Mouse (Mus musculus): ENCODE measurements at regions not wholly inside any gene's neighbourhood (a gene's known extent, or its start where the extent isn't known, plus 50 kb on each side); places are given as distances from the start of the nearest gene placed in this dataset.

DNA sequence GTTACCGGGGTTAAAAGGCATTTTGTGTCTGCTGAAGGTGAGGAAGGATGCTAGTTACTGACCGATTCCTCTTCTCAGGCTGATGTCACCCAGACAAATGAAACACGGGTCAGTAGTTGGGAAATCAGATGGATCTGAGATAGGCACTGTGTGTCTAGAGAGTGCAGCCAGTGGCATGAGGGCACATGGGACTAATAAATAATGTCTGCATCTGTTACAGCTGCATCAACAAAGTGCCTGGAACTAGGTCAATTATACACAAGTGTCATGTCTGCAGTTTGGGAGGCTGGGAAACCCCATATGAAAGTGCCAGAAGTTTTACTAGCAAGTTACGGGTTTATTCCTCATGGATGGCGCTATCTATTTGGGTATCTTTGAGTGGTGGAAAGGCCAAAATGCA, 68.8 kb downstream of the Cxcl12 start:
- H3K9me3 ChIP-seq (replicated peaks), result no peaks in the 10 kb centered on the region
- H3K4me2 ChIP-seq (replicated peaks), result no peak overlapping the region
- no peaks in the 10 kb centered on the region for H3K36me3 ChIP-seq
- 86% methylated on average over 5 of the region's 5 CpGs for WGBS
- no peaks in the 10 kb centered on the region for H3K27me3 ChIP-seq
- no peak overlapping the region for H3K4me3 ChIP-seq
- H3K9ac ChIP-seq, result no peak overlapping the region
- no peak for ATAC-seq (ENCODE audit: low FRiP score)
- no peaks in the 10 kb centered on the region for H3K4me1 ChIP-seq
- H3K27ac ChIP-seq, result no peak overlapping the region

DNA sequence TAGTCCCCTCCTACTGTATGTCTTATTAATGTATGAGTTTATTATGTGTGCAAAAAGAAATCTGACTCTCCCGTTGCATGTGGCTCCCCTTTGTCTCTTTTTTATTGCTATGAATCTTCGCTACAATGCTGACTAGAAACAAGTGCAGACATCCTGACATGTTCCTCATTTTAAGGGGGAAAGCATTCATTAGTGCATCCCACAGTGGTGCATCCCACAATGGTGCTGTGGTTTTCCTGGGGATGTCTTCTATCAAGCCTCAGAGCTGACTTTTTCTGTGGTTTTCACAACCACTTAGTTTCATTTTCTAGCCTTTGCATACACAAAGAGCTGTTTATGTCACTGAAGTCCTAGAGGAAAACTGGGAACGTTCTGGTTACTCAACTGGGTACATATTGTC, 72.9 kb downstream of the Cxcl12 start:
- H3K4me2 ChIP-seq (replicated peaks), result no peak overlapping the region
- no peaks in the 10 kb centered on the region for H3K36me3 ChIP-seq
- H3K4me3 ChIP-seq, result no peak overlapping the region
- no peaks in the 10 kb centered on the region for H3K4me1 ChIP-seq
- WGBS, result 80% methylated on average over 3 of the region's 3 CpGs
- ATAC-seq (ENCODE audit: low FRiP score), result no peak
- no peak overlapping the region for H3K9ac ChIP-seq
- H3K9me3 ChIP-seq (replicated peaks), result no peaks in the 10 kb centered on the region
- no peak overlapping the region for H3K27ac ChIP-seq
- H3K27me3 ChIP-seq, result no peaks in the 10 kb centered on the region

DNA sequence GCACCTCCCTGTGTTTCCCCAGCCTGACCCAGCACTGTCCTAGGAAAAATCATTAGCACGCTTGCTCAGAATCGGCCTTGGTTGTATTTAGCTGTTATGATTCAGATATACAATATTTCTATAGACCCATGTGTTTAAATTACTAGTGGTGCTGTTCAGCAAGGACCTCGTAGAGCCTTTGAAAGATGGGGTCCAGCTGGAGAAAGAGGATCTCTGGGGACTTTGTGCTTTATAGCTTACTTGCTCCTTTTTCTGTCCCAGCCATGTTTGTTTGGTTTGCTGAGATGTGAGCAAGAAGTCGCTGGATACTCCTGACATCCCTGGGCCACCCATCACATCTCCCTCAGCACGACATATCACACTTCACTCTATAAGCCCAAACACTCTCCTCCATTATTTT, 77.1 kb downstream of the Cxcl12 start:
- no peak for ATAC-seq (ENCODE audit: low FRiP score)
- no peak overlapping the region for H3K27ac ChIP-seq
- H3K36me3 ChIP-seq, result no peaks in the 10 kb centered on the region
- peaks cover 6% of the 10 kb centered on the region; the same call in 1 of the 2 replicates for H3K4me1 ChIP-seq
- H3K4me2 ChIP-seq (replicated peaks), result no peak overlapping the region
- no peaks in the 10 kb centered on the region for H3K27me3 ChIP-seq
- no peak overlapping the region for H3K9ac ChIP-seq
- H3K9me3 ChIP-seq (replicated peaks), result no peaks in the 10 kb centered on the region
- no peak overlapping the region for H3K4me3 ChIP-seq
- 88% methylated on average over 5 of the region's 5 CpGs for WGBS

DNA sequence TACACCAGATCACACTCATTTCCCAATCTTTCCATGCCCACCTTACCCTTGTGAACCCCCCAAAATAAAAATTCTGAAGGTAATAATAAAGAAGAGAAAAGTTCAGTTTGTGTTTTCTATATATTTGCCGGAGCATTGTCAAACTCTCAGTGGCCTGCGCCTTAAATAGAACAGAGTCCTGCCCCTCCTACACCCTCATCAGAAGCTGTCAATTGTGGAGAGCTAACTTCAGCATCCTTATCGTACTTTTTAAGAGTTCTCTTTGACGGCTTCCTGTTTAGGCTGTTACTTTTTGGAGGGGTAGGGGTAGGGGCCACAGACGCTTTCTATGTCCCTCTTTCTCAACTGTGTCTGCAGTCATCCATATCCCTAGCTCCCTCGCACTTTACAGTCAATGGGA, 77.5 kb downstream of the Cxcl12 start:
- ATAC-seq (ENCODE audit: low FRiP score), result no peak
- Histone ChIP-seq H3K9ac (no peak overlapping the region), H3K27me3 (no peaks in the 10 kb centered on the region), H3K27ac (no peak overlapping the region), H3K4me2 (replicated peaks) (no peak overlapping the region), H3K9me3 (replicated peaks) (no peaks in the 10 kb centered on the region), H3K36me3 (no peaks in the 10 kb centered on the region), H3K4me1 (peaks cover 8% of the 10 kb centered on the region; the same call in 1 of the 2 replicates), H3K4me3 (no peak overlapping the region)
- 88% methylated on average over 6 of the region's 6 CpGs for WGBS

DNA sequence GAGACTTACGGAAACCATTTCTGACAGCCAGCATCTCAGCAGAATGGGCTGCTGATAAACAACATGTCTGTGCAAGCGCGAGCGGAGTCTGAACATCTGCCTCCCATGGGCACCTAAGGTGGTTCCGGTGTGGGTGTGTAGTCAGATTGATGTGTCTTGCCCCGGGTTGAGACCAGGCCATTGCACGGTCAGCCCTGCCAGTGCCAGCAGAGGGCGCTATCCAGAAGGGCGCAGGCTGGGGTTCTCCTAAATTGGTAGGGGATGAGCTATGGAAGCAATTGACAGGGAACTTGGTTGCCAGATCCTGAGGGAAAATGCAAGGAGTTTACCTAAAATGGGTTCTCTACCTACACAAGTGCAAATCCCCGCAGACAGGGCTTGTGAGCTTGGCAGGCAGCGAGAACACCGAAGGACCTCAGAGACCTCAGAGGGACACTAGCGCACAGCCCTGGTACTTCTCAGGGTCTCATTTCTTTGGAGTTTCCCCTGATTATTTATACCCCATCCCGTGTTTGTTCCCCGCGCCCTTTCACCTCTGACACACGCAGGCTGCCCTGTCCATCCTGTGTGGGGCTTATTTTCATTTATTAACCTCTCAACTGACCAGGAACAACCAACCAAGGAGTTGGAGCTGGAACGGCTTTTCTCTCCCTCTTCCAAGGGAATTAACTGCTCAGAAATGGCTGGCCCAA, 81.0 kb downstream of the Cxcl12 start:
- Histone ChIP-seq H3K9me3 (replicated peaks) (no peaks in the 10 kb centered on the region), H3K27ac (no peak overlapping the region), H3K27me3 (no peaks in the 10 kb centered on the region), H3K4me2 (replicated peaks) (no peak overlapping the region), H3K36me3 (no peaks in the 10 kb centered on the region), H3K4me3 (no peak overlapping the region), H3K4me1 (peaks cover 13% of the 10 kb centered on the region; the same call in 1 of the 2 replicates), H3K9ac (no peak overlapping the region)
- no peak for ATAC-seq (ENCODE audit: low FRiP score)
- WGBS, result 81% methylated on average over 18 of the region's 18 CpGs

DNA sequence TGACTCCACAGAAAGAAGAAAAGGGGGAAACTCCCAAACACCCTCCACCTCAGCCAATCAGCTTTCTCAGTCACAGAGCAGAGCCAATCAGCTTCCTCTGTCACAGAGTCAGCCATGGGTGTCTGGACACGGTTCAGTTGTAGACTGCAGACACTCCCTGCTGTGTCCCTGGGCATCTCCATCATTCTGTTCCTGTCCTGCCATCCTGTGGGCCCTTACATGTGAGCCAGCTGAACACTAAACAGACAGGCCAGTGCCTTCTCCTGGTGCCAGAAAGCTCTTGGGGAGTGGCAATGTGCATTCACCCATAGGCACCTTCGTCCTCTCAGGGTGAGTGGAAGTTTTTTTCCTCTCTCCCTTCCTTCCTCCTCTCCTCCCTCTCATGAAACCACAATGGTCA, 81.7 kb downstream of the Cxcl12 start:
- H3K4me3 ChIP-seq, result no peak overlapping the region
- H3K27ac ChIP-seq, result no peak overlapping the region
- H3K4me1 ChIP-seq, result peaks cover 13% of the 10 kb centered on the region; the same call in 1 of the 2 replicates
- no peak overlapping the region for H3K4me2 ChIP-seq (replicated peaks)
- 43% methylated on average over 2 of the region's 2 CpGs for WGBS
- no peak overlapping the region for H3K9ac ChIP-seq
- H3K27me3 ChIP-seq, result no peaks in the 10 kb centered on the region
- ATAC-seq (ENCODE audit: low FRiP score), result no peak
- no peaks in the 10 kb centered on the region for H3K9me3 ChIP-seq (replicated peaks)
- H3K36me3 ChIP-seq, result no peaks in the 10 kb centered on the region

DNA sequence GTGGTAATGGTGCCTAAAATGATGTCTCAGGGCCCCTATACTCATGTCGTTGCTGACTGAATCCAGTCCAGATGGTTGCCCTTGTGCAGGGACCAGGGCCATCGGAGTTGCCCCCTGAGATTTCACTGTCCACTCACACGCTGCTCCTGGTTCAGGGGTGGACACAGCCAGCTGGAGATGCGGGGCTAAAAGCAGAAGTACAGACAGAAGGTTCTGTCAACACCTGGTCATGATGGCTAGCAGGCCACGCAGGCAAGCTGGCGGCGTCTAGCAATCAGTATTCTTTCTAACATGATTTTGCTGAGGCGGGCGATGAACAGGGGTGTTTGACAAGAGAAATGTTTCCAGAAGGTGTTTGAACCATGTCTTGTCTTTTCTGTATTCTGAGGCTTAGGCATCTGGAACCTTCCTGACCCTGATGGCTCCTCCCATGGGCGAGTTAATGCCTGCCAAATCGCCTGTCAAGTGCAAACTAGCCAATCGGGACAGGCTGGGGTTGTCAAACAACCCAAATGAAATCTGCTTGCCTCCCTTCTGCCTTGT, 83.1 kb downstream of the Cxcl12 start:
- H3K4me3 ChIP-seq, result no peak overlapping the region
- no peaks in the 10 kb centered on the region for H3K9me3 ChIP-seq (replicated peaks)
- 69% methylated on average over 12 of the region's 12 CpGs for WGBS
- ATAC-seq (ENCODE audit: low FRiP score), result no peak
- no peaks in the 10 kb centered on the region for H3K36me3 ChIP-seq
- no peaks in the 10 kb centered on the region for H3K27me3 ChIP-seq
- peaks cover 13% of the 10 kb centered on the region; the same call in 1 of the 2 replicates for H3K4me1 ChIP-seq
- no peak overlapping the region for H3K9ac ChIP-seq
- H3K4me2 ChIP-seq (replicated peaks), result no peak overlapping the region
- no peak overlapping the region for H3K27ac ChIP-seq

DNA sequence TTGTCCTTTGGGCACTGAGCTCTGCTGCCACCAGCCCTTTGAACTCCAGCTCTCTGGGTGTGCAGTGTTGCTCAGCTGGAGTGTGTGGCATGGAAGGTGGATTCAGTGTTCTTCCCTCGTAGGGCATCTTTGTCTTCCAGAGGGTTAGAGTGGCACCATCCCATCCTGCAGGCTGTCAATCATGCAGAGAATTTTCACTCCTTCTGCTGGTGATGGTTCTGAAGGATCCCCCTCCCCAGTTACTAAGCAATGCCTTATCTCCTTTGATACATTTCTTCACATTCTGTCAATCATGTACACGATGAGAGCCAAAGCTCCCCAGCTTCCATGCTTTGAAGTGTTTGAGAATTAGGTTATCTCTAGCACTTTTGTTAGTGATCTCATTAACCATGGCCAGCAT, 84.0 kb downstream of the Cxcl12 start:
- Histone ChIP-seq H3K9me3 (replicated peaks) (no peaks in the 10 kb centered on the region), H3K27ac (no peak overlapping the region), H3K27me3 (no peaks in the 10 kb centered on the region), H3K4me3 (no peak overlapping the region), H3K9ac (no peak overlapping the region), H3K4me1 (peaks cover 13% of the 10 kb centered on the region; the same call in 1 of the 2 replicates), H3K4me2 (replicated peaks) (no peak overlapping the region), H3K36me3 (no peaks in the 10 kb centered on the region)
- WGBS, result 79% methylated on average over 2 of the region's 2 CpGs
- ATAC-seq (ENCODE audit: low FRiP score), result no peak

DNA sequence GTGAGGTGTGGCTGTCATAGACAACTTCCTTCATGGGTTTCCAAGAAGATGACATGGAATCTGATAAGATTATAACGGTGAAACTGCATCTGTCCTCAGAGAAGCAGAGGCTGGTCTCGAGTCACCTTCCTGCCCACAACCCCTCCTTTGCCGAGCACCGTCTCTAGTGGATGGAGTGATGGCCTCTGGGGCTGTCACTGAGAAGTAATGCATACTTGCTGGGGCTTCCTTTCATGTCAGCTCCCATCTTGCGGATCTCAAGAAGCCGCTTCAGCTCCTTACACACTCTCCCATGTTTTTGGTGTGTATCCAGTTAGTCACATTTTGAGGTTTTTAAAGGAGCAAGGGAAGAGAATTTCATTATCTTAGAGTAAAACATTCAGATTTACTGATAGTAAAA, 84.7 kb downstream of the Cxcl12 start:
- Histone ChIP-seq H3K4me3 (no peak overlapping the region), H3K4me1 (peaks cover 13% of the 10 kb centered on the region; the same call in 1 of the 2 replicates), H3K27ac (no peak overlapping the region), H3K27me3 (no peaks in the 10 kb centered on the region), H3K4me2 (replicated peaks) (no peak overlapping the region), H3K9me3 (replicated peaks) (no peaks in the 10 kb centered on the region), H3K9ac (no peak overlapping the region), H3K36me3 (no peaks in the 10 kb centered on the region)
- ATAC-seq (ENCODE audit: low FRiP score), result no peak
- 89% methylated on average over 6 of the region's 6 CpGs for WGBS

DNA sequence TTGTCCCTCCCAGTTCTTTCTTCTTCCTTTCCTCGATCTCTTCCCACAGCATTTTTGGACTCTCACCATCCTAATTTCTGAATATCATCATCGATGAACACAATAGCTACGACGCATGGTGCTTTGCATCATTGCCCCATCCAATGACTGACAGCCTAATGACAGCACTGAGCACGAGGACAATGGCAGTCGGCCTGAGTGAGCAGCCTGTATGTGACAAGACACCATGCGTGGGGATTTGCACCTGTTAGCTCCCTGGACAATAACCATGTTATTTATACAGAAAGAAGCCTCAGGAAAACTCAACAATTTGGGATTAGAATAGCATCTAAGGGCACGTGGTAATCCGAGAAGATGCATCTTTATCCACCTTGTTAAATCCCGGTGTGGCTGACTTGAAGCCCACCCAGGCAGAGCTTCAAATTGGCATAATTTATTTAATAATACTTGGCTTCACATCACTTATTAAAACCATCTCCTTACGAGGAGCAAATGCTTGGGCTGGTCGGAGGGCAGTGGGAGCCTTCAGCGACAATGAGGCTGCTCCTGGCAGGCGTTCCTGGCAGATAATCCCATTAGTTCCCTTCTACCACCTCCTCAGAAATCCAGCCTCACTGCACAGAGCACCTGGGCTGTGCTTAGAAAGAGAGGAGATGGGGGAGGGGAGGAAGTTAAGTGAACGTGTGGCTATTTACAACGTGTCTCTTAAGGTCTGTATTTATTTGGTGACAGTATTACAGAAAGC, 85.4 kb downstream of the Cxcl12 start:
- no peak overlapping the region for H3K4me3 ChIP-seq
- no peak overlapping the region for H3K4me2 ChIP-seq (replicated peaks)
- H3K4me1 ChIP-seq, result peaks cover 13% of the 10 kb centered on the region; the same call in 1 of the 2 replicates
- no peak overlapping the region for H3K27ac ChIP-seq
- 41% methylated on average over 16 of the region's 16 CpGs for WGBS
- no peak for ATAC-seq (ENCODE audit: low FRiP score)
- H3K36me3 ChIP-seq, result no peaks in the 10 kb centered on the region
- no peaks in the 10 kb centered on the region for H3K9me3 ChIP-seq (replicated peaks)
- no peak overlapping the region for H3K9ac ChIP-seq
- H3K27me3 ChIP-seq, result no peaks in the 10 kb centered on the region

DNA sequence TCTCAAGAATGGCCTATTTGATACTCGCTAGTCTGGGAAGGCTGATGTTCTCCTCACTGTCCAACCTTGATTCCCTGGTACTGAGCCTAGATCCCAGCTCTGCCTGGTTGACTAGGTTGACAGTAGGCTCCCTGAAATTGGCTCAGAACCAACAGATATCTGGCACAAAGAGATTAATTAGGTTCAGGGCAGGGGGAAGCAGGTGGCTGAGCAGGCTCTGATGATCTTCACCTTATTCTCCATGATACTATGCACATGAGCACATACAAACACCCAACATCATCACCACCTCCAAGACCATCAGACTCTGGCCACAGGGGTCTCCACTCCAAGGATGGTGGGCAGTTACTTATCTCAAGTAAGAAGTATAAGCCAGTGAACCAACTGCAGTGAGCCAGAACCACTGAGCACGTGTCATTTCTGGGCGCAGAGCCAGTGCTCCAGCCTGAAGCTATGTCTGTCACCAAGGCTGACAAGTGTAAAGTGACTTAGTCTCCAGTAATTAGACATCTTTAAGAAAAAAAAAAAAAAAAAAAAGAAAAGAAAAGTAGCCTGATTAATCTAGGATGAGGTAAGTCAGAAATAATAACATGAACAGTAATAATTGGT, 86.4 kb downstream of the Cxcl12 start:
- ATAC-seq (ENCODE audit: low FRiP score), result peak; percentile 56; the same call in 1 of the 2 replicates
- Histone ChIP-seq H3K9ac (no peak overlapping the region), H3K27ac (no peak overlapping the region), H3K4me2 (replicated peaks) (no peak overlapping the region), H3K36me3 (no peaks in the 10 kb centered on the region), H3K27me3 (no peaks in the 10 kb centered on the region), H3K4me1 (peaks cover 12% of the 10 kb centered on the region; the same call in 1 of the 2 replicates), H3K4me3 (no peak overlapping the region), H3K9me3 (replicated peaks) (no peaks in the 10 kb centered on the region)
- 75% methylated on average over 3 of the region's 3 CpGs for WGBS

DNA sequence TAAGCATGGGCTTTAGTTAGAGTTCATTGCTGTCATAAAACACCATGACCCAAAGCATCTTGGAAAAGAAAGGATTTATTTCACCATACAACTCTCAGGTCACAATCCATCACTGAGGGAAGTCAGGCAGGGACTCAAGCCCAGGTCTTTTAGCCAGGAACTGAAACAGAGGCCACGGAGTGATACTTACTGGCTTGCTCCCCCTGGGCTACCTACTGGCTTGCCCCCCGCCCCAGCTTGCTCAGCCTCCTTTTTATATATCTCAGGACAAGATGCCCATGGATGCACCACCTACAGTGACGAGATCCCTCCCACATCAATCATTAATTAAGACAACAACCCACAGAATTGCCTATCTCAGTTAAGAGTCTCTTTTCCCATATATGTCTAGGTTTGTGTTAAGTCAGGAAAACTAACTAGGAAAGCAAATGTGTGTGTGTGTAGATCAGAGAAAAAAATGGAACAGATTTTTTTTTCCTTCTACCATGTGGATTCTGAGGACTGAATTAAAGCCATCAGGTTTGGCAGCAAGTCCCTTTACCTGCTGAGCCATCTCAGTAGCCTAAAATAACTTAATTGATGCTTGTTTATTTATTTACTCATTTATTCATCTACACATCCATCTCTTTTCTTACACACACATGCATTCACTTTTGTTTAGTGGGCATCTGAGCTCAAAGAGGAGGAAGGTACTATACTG, 87.2 kb downstream of the Cxcl12 start:
- no peak for ATAC-seq (ENCODE audit: low FRiP score)
- Histone ChIP-seq H3K36me3 (no peaks in the 10 kb centered on the region), H3K9ac (no peak overlapping the region), H3K4me1 (0 out of 2 replicates have a peak, but pooled peaks cover 5% of the 10 kb centered on the region), H3K27me3 (no peaks in the 10 kb centered on the region), H3K27ac (no peak overlapping the region), H3K4me3 (no peak overlapping the region), H3K9me3 (replicated peaks) (no peaks in the 10 kb centered on the region), H3K4me2 (replicated peaks) (no peak overlapping the region)
- WGBS, result 62% methylated on average over 3 of the region's 3 CpGs

Measured in hindbrain, embryonic 12.5 days (tissue).